In the genomic region with DNA sequence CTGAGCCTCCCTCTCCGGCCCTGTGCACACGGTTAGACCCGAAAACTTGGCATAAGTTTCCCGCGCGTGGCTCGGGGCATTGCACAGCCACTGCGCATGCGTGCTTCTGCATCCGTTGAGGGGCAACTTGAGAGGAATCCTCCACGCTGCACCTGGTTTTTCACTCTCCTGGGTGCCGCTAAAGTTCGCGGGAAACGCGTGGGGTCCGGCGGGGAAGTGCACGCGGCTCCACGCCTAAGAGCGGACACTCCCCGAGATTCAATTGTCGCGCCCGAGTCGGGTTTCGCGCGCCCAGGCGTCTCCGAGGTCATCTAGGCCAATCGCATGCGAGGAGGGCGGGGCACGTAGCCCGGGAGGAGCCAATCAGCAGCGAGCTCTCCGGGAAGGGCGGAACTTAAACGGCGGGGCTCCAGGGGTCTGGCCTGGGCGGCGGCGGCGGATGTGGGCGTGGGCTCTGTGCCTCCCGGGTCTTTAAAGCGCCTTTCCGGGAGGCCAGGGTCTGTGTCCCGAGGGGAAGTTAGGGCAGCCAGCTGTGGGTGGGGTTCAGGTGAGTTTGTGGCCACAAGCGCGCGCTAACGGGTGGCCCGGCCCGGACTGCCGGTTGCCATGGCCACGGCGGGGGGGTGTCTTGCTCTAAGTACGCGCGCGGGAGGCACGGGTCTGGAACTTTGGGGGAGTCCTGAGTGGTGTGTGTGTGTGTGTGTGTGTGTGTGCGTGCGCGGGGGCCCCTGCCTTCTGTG, we compare ENCODE assay signal across 8 mouse cellular contexts. TPM values are rescaled to one million over a fixed set of nuclear protein-coding genes. Genes with fewer than 3 reads are reported as not detected.
DNase-seq lines count a peak whose midpoint lies in the region; ATAC-seq and TF ChIP-seq lines count a peak whose summit lies in the region.

No protein-coding gene starts in this region.

- no peak for TF ChIP-seq CTCF in CH12.LX (conservative IDR thresholded peaks at IDR 0.05 in 1 of 2, IDR thresholded peaks at IDR 0.05 in 1 of 2; ENCODE audit: low read depth in 2 of 2, low read length in 2 of 2)

- H3K79me2 ChIP-seq in CH12.LX (replicated peaks; ENCODE audit: control insufficient read depth, extremely low read depth, insufficient read depth, poor library complexity, severe bottlenecking): peaks cover 47% of the 10 kb centered on the region

- in situ Hi-C loops in CH12.LX (cut with MboI; ENCODE audit: low pct_ligation_motif_present, low pct_unique_long_range_greater_than_20kb, low sequenced_read_pairs): no loop called here

- H3K27me3 ChIP-seq in CH12.LX (replicated peaks): no peaks in the 10 kb centered on the region
- H3K27me3 ChIP-seq in forebrain, embryonic 10.5 days (ENCODE audit: poor library complexity, severe bottlenecking): no peaks in the 10 kb centered on the region
- no peaks in the 10 kb centered on the region for H3K27me3 ChIP-seq in heart, embryonic 15.5 days
- H3K27me3 ChIP-seq in liver, embryonic 13.5 days: 0 out of 2 replicates have a peak, but pooled peaks cover 3% of the 10 kb centered on the region
- no peaks in the 10 kb centered on the region for H3K27me3 ChIP-seq in stomach, embryonic 14.5 days (ENCODE audit: control insufficient read depth, insufficient read depth, low read length)

- TF ChIP-seq POLR2A in CH12.LX (IDR thresholded peaks at IDR 0.05; ENCODE audit: low read depth, low read length): peak; percentile 60

- ATAC-seq in heart, embryonic 15.5 days (replicated peaks; ENCODE audit: insufficient number of reproducible peaks, insufficient read depth, low FRiP score, low read depth): peak; percentile 90
- peak; percentile 87 for ATAC-seq in liver, embryonic 13.5 days (ENCODE audit: low read depth)
- peak; percentile 93 for ATAC-seq in stomach, embryonic 14.5 days (ENCODE audit: insufficient number of reproducible peaks, insufficient read depth, low FRiP score, low read depth)

- H3K4me1 ChIP-seq in CH12.LX (ENCODE audit: control insufficient read depth in 1 of 2, insufficient read depth in 2 of 2): peaks cover 24 to 61% of the 10 kb centered on the region in 2 experiments
- peaks cover 63% of the 10 kb centered on the region for H3K4me1 ChIP-seq in forebrain, embryonic 10.5 days
- peaks cover 43% of the 10 kb centered on the region for H3K4me1 ChIP-seq in heart, embryonic 15.5 days (replicated peaks)
- peaks cover 61% of the 10 kb centered on the region for H3K4me1 ChIP-seq in liver, embryonic 13.5 days (replicated peaks)
- peaks cover 34% of the 10 kb centered on the region for H3K4me1 ChIP-seq in stomach, embryonic 14.5 days (ENCODE audit: control insufficient read depth, insufficient read depth, low read length)

- H3K9me3 ChIP-seq in CH12.LX (replicated peaks; ENCODE audit: low read length): no peaks in the 10 kb centered on the region
- no peaks in the 10 kb centered on the region for H3K9me3 ChIP-seq in forebrain, embryonic 10.5 days
- H3K9me3 ChIP-seq in heart, embryonic 15.5 days (replicated peaks): no peaks in the 10 kb centered on the region
- H3K9me3 ChIP-seq in liver, embryonic 13.5 days (replicated peaks): no peaks in the 10 kb centered on the region
- no peaks in the 10 kb centered on the region for H3K9me3 ChIP-seq in stomach, embryonic 14.5 days (ENCODE audit: control insufficient read depth, low read depth, low read length)

- DNase-seq in CH12.LX (ENCODE audit: extremely low read depth): peak; percentile 96
- DNase-seq in c-Kit-positive CD71-negative TER-119-negative erythroid progenitor cells, embryonic 14.5 days (ENCODE audit: low read depth): peak; percentile 98
- peak; percentile 98 for DNase-seq in forebrain, embryonic 10.5 days (ENCODE audit: extremely low spot score, low spot score)
- peak; percentile 97 for DNase-seq in kidney, postnatal 14 days
- DNase-seq in liver, embryonic 13.5 days: peak; percentile 96
- peak; percentile 96 for DNase-seq in natural killer cell, adult 2 months (ENCODE audit: low spot score in 2 of 2)

- peak overlapping the region; percentile 85 for H3K9ac ChIP-seq in CH12.LX (ENCODE audit: insufficient read depth, low read depth)
- H3K9ac ChIP-seq in heart, embryonic 15.5 days: peak overlapping the region; percentile 70
- peak overlapping the region; percentile 93 for H3K9ac ChIP-seq in liver, embryonic 13.5 days
- peak overlapping the region; percentile 78 for H3K9ac ChIP-seq in stomach, embryonic 14.5 days (replicated peaks; ENCODE audit: low read depth, low read length)

- peak overlapping the region; percentile 63; the same call in 1 of the 2 replicates for H3K4me2 ChIP-seq in CH12.LX (ENCODE audit: insufficient read depth, low read depth, poor library complexity, severe bottlenecking)
- peak overlapping the region; percentile 100 for H3K4me2 ChIP-seq in heart, embryonic 15.5 days
- H3K4me2 ChIP-seq in liver, embryonic 13.5 days: peak overlapping the region; percentile 97
- peak overlapping the region; percentile 98 for H3K4me2 ChIP-seq in stomach, embryonic 14.5 days (replicated peaks; ENCODE audit: low read depth, low read length)

- TF ChIP-seq RAD21 in CH12.LX (IDR thresholded peaks at IDR 0.05; ENCODE audit: low read depth, low read length): no peak

- under 1% methylated on average over 68 of the region's 68 CpGs for WGBS in forebrain, embryonic 10.5 days
- WGBS in heart, embryonic 15.5 days: under 1% methylated on average over 68 of the region's 68 CpGs
- WGBS in liver, embryonic 13.5 days (ENCODE audit: insufficient replicate concordance): 1% methylated on average over 68 of the region's 68 CpGs
- under 1% methylated on average over 68 of the region's 68 CpGs for WGBS in stomach, embryonic 14.5 days

- peaks cover 33 to 43% of the 10 kb centered on the region in 2 experiments for H3K36me3 ChIP-seq in CH12.LX (replicated peaks in 1 of 2; ENCODE audit: control insufficient read depth in 1 of 2, insufficient read depth in 1 of 2, low read length in 1 of 2)
- peaks cover 43% of the 10 kb centered on the region for H3K36me3 ChIP-seq in forebrain, embryonic 10.5 days (replicated peaks)
- peaks cover 9% of the 10 kb centered on the region; the same call in 1 of the 2 replicates for H3K36me3 ChIP-seq in heart, embryonic 15.5 days
- H3K36me3 ChIP-seq in liver, embryonic 13.5 days: peaks cover 44% of the 10 kb centered on the region
- peaks cover 13% of the 10 kb centered on the region for H3K36me3 ChIP-seq in stomach, embryonic 14.5 days (ENCODE audit: control insufficient read depth, insufficient read depth, low read length)

- H3K27ac ChIP-seq in CH12.LX (ENCODE audit: insufficient read depth, low read depth): peak overlapping the region; percentile 87
- peak overlapping the region; percentile 99 for H3K27ac ChIP-seq in forebrain, embryonic 10.5 days
- H3K27ac ChIP-seq in heart, embryonic 15.5 days: peak overlapping the region; percentile 84
- H3K27ac ChIP-seq in liver, embryonic 13.5 days: peak overlapping the region; percentile 96
- peak overlapping the region; percentile 89 for H3K27ac ChIP-seq in stomach, embryonic 14.5 days (ENCODE audit: low read length)

- peak overlapping the region; percentile 81 to 84 (median 81) for H3K4me3 ChIP-seq in CH12.LX (replicated peaks in 1 of 3; ENCODE audit: low read depth in 2 of 3, low read length in 2 of 3, poor library complexity in 1 of 3)
- peak overlapping the region; percentile 70 for H3K4me3 ChIP-seq in forebrain, embryonic 10.5 days
- peak overlapping the region; percentile 86 for H3K4me3 ChIP-seq in heart, embryonic 15.5 days
- H3K4me3 ChIP-seq in liver, embryonic 13.5 days (replicated peaks): peak overlapping the region; percentile 91
- peak overlapping the region; percentile 76 for H3K4me3 ChIP-seq in stomach, embryonic 14.5 days (ENCODE audit: low read depth, low read length)

- no peak for TF ChIP-seq EP300 in CH12.LX (IDR thresholded peaks at IDR 0.05; ENCODE audit: low read length)

- dilution Hi-C loops in CH12.LX (cut with MboI; ENCODE audit: extremely low pct_ligation_motif_present, extremely low pct_unique_long_range_greater_than_20kb, low sequenced_read_pairs): no loop called here

RNA-seq across cellular contexts. Expression of a gene that starts 0.9 kb away (rescaled TPM):
- total RNA-seq in CH12.LX (2012; rRNA removed) (220 and 249 TPM in 2 replicates), CH12.LX (2014; rRNA removed) (144 and 161 TPM in 2 replicates)
- polyA plus RNA-seq in CH12.LX (2012; ENCODE audit: insufficient read length, low read depth): 184 and 249 TPM in 2 replicates
- polyA plus RNA-seq in forebrain, embryonic 10.5 days (2016; fragmentation: Nextera tagmentation; extraction: Ambion mirVana): 331 and 343 TPM in 2 replicates
- polyA plus RNA-seq in heart, embryonic 15.5 days (2015; fragmentation: Nextera tagmentation; extraction: Ambion mirVana): 51.3 and 83.9 TPM in 2 replicates
- polyA plus RNA-seq in liver, embryonic 13.5 days (2015; fragmentation: Nextera tagmentation; extraction: Ambion mirVana): 121 and 131 TPM in 2 replicates
- polyA plus RNA-seq in stomach, embryonic 14.5 days (2014; fragmentation: Nextera tagmentation; extraction: Ambion mirVana): 77.6 and 85.2 TPM in 2 replicates

RNA-seq across cellular contexts. Expression of a gene that starts 3.9 kb away (rescaled TPM):
- total RNA-seq in CH12.LX (2012; rRNA removed) (not detected in 2 replicates), CH12.LX (2014; rRNA removed) (not detected in 2 replicates)
- 0.23 TPM in 1 of 2 replicates, not detected in the other for polyA plus RNA-seq in CH12.LX (2012; ENCODE audit: insufficient read length, low read depth)
- not detected in 2 replicates for polyA plus RNA-seq in forebrain, embryonic 10.5 days (2016; fragmentation: Nextera tagmentation; extraction: Ambion mirVana)
- polyA plus RNA-seq in heart, embryonic 15.5 days (2015; fragmentation: Nextera tagmentation; extraction: Ambion mirVana): 0.13 TPM in 1 of 2 replicates, not detected in the other
- not detected in 2 replicates for polyA plus RNA-seq in liver, embryonic 13.5 days (2015; fragmentation: Nextera tagmentation; extraction: Ambion mirVana)
- polyA plus RNA-seq in stomach, embryonic 14.5 days (2014; fragmentation: Nextera tagmentation; extraction: Ambion mirVana): not detected in 2 replicates

RNA-seq across cellular contexts. Expression of a gene that starts 11.3 kb away (rescaled TPM):
- total RNA-seq in CH12.LX (2012; rRNA removed): 18.8 and 23.3 TPM in 2 replicates
- total RNA-seq in CH12.LX (2014; rRNA removed): 17.0 and 17.3 TPM in 2 replicates
- 17.9 and 18.5 TPM in 2 replicates for polyA plus RNA-seq in CH12.LX (2012; ENCODE audit: insufficient read length, low read depth)
- polyA plus RNA-seq in forebrain, embryonic 10.5 days (2016; fragmentation: Nextera tagmentation; extraction: Ambion mirVana): 58.3 and 59.0 TPM in 2 replicates
- 61.1 and 78.3 TPM in 2 replicates for polyA plus RNA-seq in heart, embryonic 15.5 days (2015; fragmentation: Nextera tagmentation; extraction: Ambion mirVana)
- 24.9 and 27.1 TPM in 2 replicates for polyA plus RNA-seq in liver, embryonic 13.5 days (2015; fragmentation: Nextera tagmentation; extraction: Ambion mirVana)
- 70.1 and 76.6 TPM in 2 replicates for polyA plus RNA-seq in stomach, embryonic 14.5 days (2014; fragmentation: Nextera tagmentation; extraction: Ambion mirVana)

RNA-seq across cellular contexts. Expression of a gene that starts 21.8 kb away (rescaled TPM):
- total RNA-seq in CH12.LX (2012; rRNA removed) (12.5 and 19.5 TPM in 2 replicates), CH12.LX (2014; rRNA removed) (9.8 and 12.3 TPM in 2 replicates)
- 10.5 and 14.2 TPM in 2 replicates for polyA plus RNA-seq in CH12.LX (2012; ENCODE audit: insufficient read length, low read depth)
- 35.9 and 39.6 TPM in 2 replicates for polyA plus RNA-seq in forebrain, embryonic 10.5 days (2016; fragmentation: Nextera tagmentation; extraction: Ambion mirVana)
- 26.1 and 31.2 TPM in 2 replicates for polyA plus RNA-seq in heart, embryonic 15.5 days (2015; fragmentation: Nextera tagmentation; extraction: Ambion mirVana)
- 6.1 and 7.1 TPM in 2 replicates for polyA plus RNA-seq in liver, embryonic 13.5 days (2015; fragmentation: Nextera tagmentation; extraction: Ambion mirVana)
- polyA plus RNA-seq in stomach, embryonic 14.5 days (2014; fragmentation: Nextera tagmentation; extraction: Ambion mirVana): 28.9 and 34.9 TPM in 2 replicates

RNA-seq across cellular contexts. Expression of a gene that starts 27.4 kb away (rescaled TPM):
- total RNA-seq in CH12.LX (2012; rRNA removed) (15.9 and 17.6 TPM in 2 replicates), CH12.LX (2014; rRNA removed) (4.5 and 6.4 TPM in 2 replicates)
- 14.6 and 18.6 TPM in 2 replicates for polyA plus RNA-seq in CH12.LX (2012; ENCODE audit: insufficient read length, low read depth)
- 2.4 and 2.6 TPM in 2 replicates for polyA plus RNA-seq in forebrain, embryonic 10.5 days (2016; fragmentation: Nextera tagmentation; extraction: Ambion mirVana)
- 6.9 and 8.3 TPM in 2 replicates for polyA plus RNA-seq in heart, embryonic 15.5 days (2015; fragmentation: Nextera tagmentation; extraction: Ambion mirVana)
- 2.3 and 2.7 TPM in 2 replicates for polyA plus RNA-seq in liver, embryonic 13.5 days (2015; fragmentation: Nextera tagmentation; extraction: Ambion mirVana)
- polyA plus RNA-seq in stomach, embryonic 14.5 days (2014; fragmentation: Nextera tagmentation; extraction: Ambion mirVana): 7.0 and 8.1 TPM in 2 replicates

Comparison
In these comparisons a context has a peak if more than half of its experiments do, and no peak if none do; other contexts are left out.
1. Peak in every context shown above with its lines: DNase-seq, ATAC-seq, H3K4me3 ChIP-seq and H3K27ac ChIP-seq.